In genomic region chr19:48630671-48631327, GRCm38 (mm10) we compare ENCODE assay signal across 17 mouse cellular contexts.
DNase-seq lines count a peak whose midpoint lies in the region; ATAC-seq and TF ChIP-seq lines count a peak whose summit lies in the region.
"Had no signal": no experiment of that assay in that cellular context is flagged by ENCODE, and none has a peak within 500 bp of the region (broad histone marks: within the 10 kb centered on the region; RNA-seq: fewer than 3 reads in every experiment).

No protein-coding gene starts in this region.

- ATAC-seq in hindbrain, postnatal 0 days: no peak
- ATAC-seq in liver, embryonic 12.5 days: no peak
- ATAC-seq: activated CD4-positive, CD25-positive, alpha-beta regulatory T cell, adult 4 months; lung, postnatal 0 days had no signal

- H3K36me3 ChIP-seq in hindbrain, embryonic 10.5 days: no peaks in the 10 kb centered on the region
- H3K36me3 ChIP-seq in hindbrain, postnatal 0 days (ENCODE audit: insufficient read depth, low read length): no peaks in the 10 kb centered on the region
- H3K36me3 ChIP-seq in liver, embryonic 12.5 days: no peaks in the 10 kb centered on the region
- H3K36me3 ChIP-seq: limb, embryonic 12.5 days had no signal

- H3K9ac ChIP-seq in hindbrain, postnatal 0 days (replicated peaks; ENCODE audit: low read length): no peak overlapping the region
- H3K9ac ChIP-seq in liver, embryonic 12.5 days: no peak overlapping the region
- H3K9ac ChIP-seq: limb, embryonic 12.5 days; liver, embryonic 14.5 days had no signal

- 53% methylated on average over 6 of the region's 6 CpGs for WGBS in hindbrain, embryonic 10.5 days
- WGBS in hindbrain, postnatal 0 days: 42% methylated on average over 6 of the region's 6 CpGs
- 47% methylated on average over 6 of the region's 6 CpGs for WGBS in liver, embryonic 12.5 days (ENCODE audit: insufficient replicate concordance)

- DNase-seq in hindbrain, embryonic 10.5 days (ENCODE audit: low spot score): peak; percentile 29
- DNase-seq in hindbrain, postnatal 0 days (ENCODE audit: low spot score): no peak
- peak; percentile 17 for DNase-seq in retina, embryonic 14.5 days (ENCODE audit: low spot score)
- no peak for DNase-seq in retina, postnatal 1 day
- peak; percentile 67 for DNase-seq in mesoderm, embryonic 11.5 days (ENCODE audit: low read depth, low spot score)
- no peak for DNase-seq in cerebellum, postnatal 14 days
- no peak for DNase-seq in right cerebral cortex, postnatal 4 days
- DNase-seq: adrenal gland, postnatal 25 days; cerebellum, adult 8-10 months; gastrocnemius, postnatal 25 days; thymus, postnatal 4 days had no signal

- TF ChIP-seq CTCF in hindbrain, postnatal 0 days (IDR thresholded peaks at IDR 0.05; ENCODE audit: low read depth): no peak

- no peak overlapping the region for H3K4me2 ChIP-seq in hindbrain, postnatal 0 days (ENCODE audit: low read depth, low read length)
- no peak overlapping the region for H3K4me2 ChIP-seq in liver, embryonic 12.5 days
- H3K4me2 ChIP-seq: limb, embryonic 12.5 days had no signal

- H3K9me3 ChIP-seq in hindbrain, embryonic 10.5 days: no peaks in the 10 kb centered on the region
- no peaks in the 10 kb centered on the region for H3K9me3 ChIP-seq in hindbrain, postnatal 0 days (ENCODE audit: low read length)
- H3K9me3 ChIP-seq in liver, embryonic 12.5 days (replicated peaks): no peaks in the 10 kb centered on the region
- H3K9me3 ChIP-seq: limb, embryonic 12.5 days had no signal

- H3K4me3 ChIP-seq in hindbrain, embryonic 10.5 days: no peak overlapping the region
- no peak overlapping the region for H3K4me3 ChIP-seq in hindbrain, postnatal 0 days (ENCODE audit: low read length)
- H3K4me3 ChIP-seq in liver, embryonic 12.5 days: no peak overlapping the region
- H3K4me3 ChIP-seq: limb, embryonic 12.5 days had no signal

- no peak overlapping the region for H3K27ac ChIP-seq in hindbrain, embryonic 10.5 days
- no peak overlapping the region for H3K27ac ChIP-seq in hindbrain, postnatal 0 days
- H3K27ac ChIP-seq in liver, embryonic 12.5 days: no peak overlapping the region
- H3K27ac ChIP-seq: limb, embryonic 12.5 days; liver, embryonic 14.5 days had no signal

- H3K27me3 ChIP-seq in hindbrain, embryonic 10.5 days (ENCODE audit: insufficient read depth, poor library complexity, severe bottlenecking): no peaks in the 10 kb centered on the region
- H3K27me3 ChIP-seq in hindbrain, postnatal 0 days (ENCODE audit: insufficient read depth, low read length): no peaks in the 10 kb centered on the region
- no peaks in the 10 kb centered on the region for H3K27me3 ChIP-seq in liver, embryonic 12.5 days (replicated peaks)
- H3K27me3 ChIP-seq: CH12.LX; limb, embryonic 12.5 days had no signal

- peaks cover 12% of the 10 kb centered on the region for H3K4me1 ChIP-seq in hindbrain, embryonic 10.5 days (replicated peaks)
- H3K4me1 ChIP-seq in hindbrain, postnatal 0 days (ENCODE audit: insufficient read depth, low read length): no peaks in the 10 kb centered on the region
- H3K4me1 ChIP-seq in liver, embryonic 12.5 days: no peaks in the 10 kb centered on the region
- H3K4me1 ChIP-seq: limb, embryonic 12.5 days had no signal

Comparison
In these comparisons a context has a peak if more than half of its experiments do, and no peak if none do; other contexts are left out.
1. DNase-seq: peak in hindbrain, embryonic 10.5 days (single experiment), retina, embryonic 14.5 days (single experiment) and mesoderm, embryonic 11.5 days (single experiment); none in hindbrain, postnatal 0 days (single experiment), retina, postnatal 1 day (single experiment), cerebellum, postnatal 14 days (0 of 2) and right cerebral cortex, postnatal 4 days (single experiment).